Mouse (Mus musculus) midbrain, postnatal 0 days (tissue): Measurements from ENCODE around the gene Ehd2. TPM values are rescaled to one million over a fixed set of nuclear protein-coding genes. Genes with fewer than 3 reads are reported as not detected.

Experiments used
- ATAC-seq: fragments of 200-750 bp; cut with Nextera tagmentation; 2 replicates; pipeline ENCODE4 v1.8.0; 2017; ENCODE audit warnings: moderate number of reproducible peaks, mild to moderate bottlenecking, moderate TSS enrichment, moderate library complexity; ENCODE audit not compliant: low FRiP score
- DNase-seq: peaks from one replicate; pipeline ENCODE4 v3.0.0-alpha.2; 2015; ENCODE audit warnings: low spot score
- H3K27ac ChIP-seq: fragments of 300-500 bp; sonication (generic); 2 replicates; pipeline ENCODE4 v1.5.1; 2014; ENCODE audit warnings: low read depth, mild to moderate bottlenecking, low read length, mixed read lengths
- H3K27me3 ChIP-seq: fragments of 300-500 bp; sonication (generic); 2 replicates; pipeline ENCODE4 v1.6.1; 2014; ENCODE audit warnings: low read length, control low read depth, mixed read lengths; ENCODE audit not compliant: insufficient read depth
- H3K36me3 ChIP-seq: fragments of 300-500 bp; sonication (generic); 2 replicates; pipeline ENCODE4 v1.6.1; 2014; ENCODE audit warnings: low read length, control low read depth, mixed read lengths; ENCODE audit not compliant: insufficient read depth
- H3K4me1 ChIP-seq: fragments of 300-500 bp; sonication (generic); 2 replicates; pipeline ENCODE4 v1.6.1; 2014; ENCODE audit warnings: mild to moderate bottlenecking, control low read depth, antibody characterized with exemption, low read length, mixed read lengths; ENCODE audit not compliant: insufficient read depth
- H3K4me2 ChIP-seq: fragments of 300-500 bp; sonication (generic); 2 replicates; pipeline ENCODE4 v1.6.1; 2014; ENCODE audit warnings: low read depth, mild to moderate bottlenecking, low read length, mixed read lengths; ENCODE audit not compliant: poor library complexity, severe bottlenecking
- H3K4me3 ChIP-seq: fragments of 300-500 bp; sonication (generic); 2 replicates; pipeline ENCODE4 v1.5.1; 2014; ENCODE audit warnings: low read depth, mild to moderate bottlenecking, low read length, moderate library complexity
- H3K9ac ChIP-seq: fragments of 300-500 bp; sonication (generic); replicated peaks from 2 replicates; pipeline ENCODE4 v1.6.1; 2014; ENCODE audit warnings: mild to moderate bottlenecking, low read length, moderate library complexity, mixed read lengths; ENCODE audit not compliant: poor library complexity, severe bottlenecking
- H3K9me3 ChIP-seq: fragments of 300-500 bp; sonication (generic); 2 replicates; pipeline ENCODE4 v1.6.1; 2016; ENCODE audit warnings: low read length, control low read depth
- CTCF ChIP-seq: IDR thresholded peaks from 2 replicates; pipeline ENCODE4 v1.5.1; 2016; ENCODE audit warnings: antibody characterized with exemption, mild to moderate bottlenecking
- WGBS: fragments of 180-500 bp; shearing (Covaris S2); extraction: QIAGEN DNeasy Blood & Tissue Kit; methylation state at CpG from one replicate; pipeline ENCODE4 v1.1.7; 2014; 5-methylcytosine and 5-hydroxymethylcytosine counted together
- polyA plus RNA-seq: library from polyadenylated mRNA; unstranded; fragments of >200 nt; fragmentation: Nextera tagmentation; extraction: Ambion mirVana; gene quantifications from 2 replicates; pipeline ENCODE4 v1.2.1, GENCODE M21; 2015
- total RNA-seq: library from RNA; depleted of rRNA; stranded (reverse); fragments of >200 nt; gene quantifications from 2 replicates; pipeline ENCODE4 v1.2.3, GENCODE M21; 2014

Gene Ehd2
- total and polyA plus RNA-seq, 2 experiments from 2014 or later: 3.9 to 5.9 TPM

- H3K27me3 ChIP-seq: no peaks in the 10 kb centered on the region
- H3K9ac ChIP-seq: no peak overlapping the region
- no peak for TF ChIP-seq CTCF
- H3K36me3 ChIP-seq: peaks cover 16% of the 10 kb centered on the region
- no peak for DNase-seq
- no peak for ATAC-seq
- no peak overlapping the region for H3K27ac ChIP-seq
- H3K4me2 ChIP-seq: no peak overlapping the region
- H3K4me3 ChIP-seq: no peak overlapping the region
- H3K4me1 ChIP-seq: no peaks in the 10 kb centered on the region
- no peaks in the 10 kb centered on the region for H3K9me3 ChIP-seq
- WGBS: 93% methylated on average over 2 of the region's 2 CpGs
These were observed 52.6 kb downstream of the Ehd2 start for GRCm38 (mm10) chr7:15914751-15915150.

- H3K9ac ChIP-seq: no peak overlapping the region
- no peak for ATAC-seq
- no peak overlapping the region for H3K4me3 ChIP-seq
- DNase-seq: peak; percentile 8
- peaks cover 12% of the 10 kb centered on the region for H3K36me3 ChIP-seq
- no peak overlapping the region for H3K27ac ChIP-seq
- no peak overlapping the region for H3K4me2 ChIP-seq
- 35% methylated on average over 2 of the region's 2 CpGs for WGBS
- peak; percentile 76 for TF ChIP-seq CTCF
- H3K9me3 ChIP-seq: no peaks in the 10 kb centered on the region
- H3K27me3 ChIP-seq: no peaks in the 10 kb centered on the region
- H3K4me1 ChIP-seq: no peaks in the 10 kb centered on the region
These were observed 53.1 kb downstream of the Ehd2 start for GRCm38 (mm10) chr7:15914252-15914651.

GRCm38 (mm10) chr7:15912183-15912582 is 55.2 kb downstream of the Ehd2 start:
- no peaks in the 10 kb centered on the region for H3K4me1 ChIP-seq
- no peak overlapping the region for H3K9ac ChIP-seq
- peak; percentile 57 for ATAC-seq
- TF ChIP-seq CTCF: peak; percentile 88
- no peak overlapping the region for H3K27ac ChIP-seq
- H3K9me3 ChIP-seq: no peaks in the 10 kb centered on the region
- no peaks in the 10 kb centered on the region for H3K27me3 ChIP-seq
- DNase-seq: peak; percentile 87
- WGBS: 1% methylated on average over 4 of the region's 4 CpGs
- no peak overlapping the region for H3K4me3 ChIP-seq
- no peak overlapping the region for H3K4me2 ChIP-seq
- 0 out of 2 replicates have a peak, but pooled peaks cover 2% of the 10 kb centered on the region for H3K36me3 ChIP-seq

- ATAC-seq: no peak
- no peaks in the 10 kb centered on the region for H3K9me3 ChIP-seq
These were observed 56.8 kb downstream of the Ehd2 start for GRCm38 (mm10) chr7:15910521-15910920.

GRCm38 (mm10) chr7:15907971-15908590 is 59.3 kb downstream of the Ehd2 start:
- Histone ChIP-seq H3K4me2 (no peak overlapping the region), H3K27me3 (no peaks in the 10 kb centered on the region), H3K36me3 (no peaks in the 10 kb centered on the region), H3K9ac (no peak overlapping the region), H3K4me1 (no peaks in the 10 kb centered on the region), H3K27ac (no peak overlapping the region), H3K4me3 (no peak overlapping the region), H3K9me3 (no peaks in the 10 kb centered on the region)
- TF ChIP-seq CTCF: no peak
- 78% methylated on average over 8 of the region's 8 CpGs for WGBS
- DNase-seq (no peak), ATAC-seq (no peak)

More at GRCm38 (mm10) chr7:15910521-15910920, 56.8 kb downstream of the Ehd2 start:
- WGBS: 87% methylated on average over 5 of the region's 5 CpGs
- no peak for TF ChIP-seq CTCF
- Histone ChIP-seq H3K4me1 (no peaks in the 10 kb centered on the region), H3K27me3 (no peaks in the 10 kb centered on the region), H3K4me2 (no peak overlapping the region), H3K36me3 (no peaks in the 10 kb centered on the region), H3K27ac (no peak overlapping the region), H3K9ac (no peak overlapping the region), H3K4me3 (no peak overlapping the region)
- no peak for DNase-seq

- no peaks in the 10 kb centered on the region for H3K27me3 ChIP-seq
- ATAC-seq (no peak), DNase-seq (no peak)
- H3K4me1 ChIP-seq: no peaks in the 10 kb centered on the region
- WGBS: 82% methylated on average over 1 of the region's 1 CpGs
- H3K9ac ChIP-seq: no peak overlapping the region
- H3K36me3 ChIP-seq: no peaks in the 10 kb centered on the region
- H3K9me3 ChIP-seq: no peaks in the 10 kb centered on the region
- no peak overlapping the region for H3K27ac ChIP-seq
- no peak overlapping the region for H3K4me3 ChIP-seq
- TF ChIP-seq CTCF: no peak
- no peak overlapping the region for H3K4me2 ChIP-seq
These were observed 60.8 kb downstream of the Ehd2 start for GRCm38 (mm10) chr7:15906602-15907001.
